Mouse (Mus musculus): ENCODE data around the gene Fgr.

DNA sequence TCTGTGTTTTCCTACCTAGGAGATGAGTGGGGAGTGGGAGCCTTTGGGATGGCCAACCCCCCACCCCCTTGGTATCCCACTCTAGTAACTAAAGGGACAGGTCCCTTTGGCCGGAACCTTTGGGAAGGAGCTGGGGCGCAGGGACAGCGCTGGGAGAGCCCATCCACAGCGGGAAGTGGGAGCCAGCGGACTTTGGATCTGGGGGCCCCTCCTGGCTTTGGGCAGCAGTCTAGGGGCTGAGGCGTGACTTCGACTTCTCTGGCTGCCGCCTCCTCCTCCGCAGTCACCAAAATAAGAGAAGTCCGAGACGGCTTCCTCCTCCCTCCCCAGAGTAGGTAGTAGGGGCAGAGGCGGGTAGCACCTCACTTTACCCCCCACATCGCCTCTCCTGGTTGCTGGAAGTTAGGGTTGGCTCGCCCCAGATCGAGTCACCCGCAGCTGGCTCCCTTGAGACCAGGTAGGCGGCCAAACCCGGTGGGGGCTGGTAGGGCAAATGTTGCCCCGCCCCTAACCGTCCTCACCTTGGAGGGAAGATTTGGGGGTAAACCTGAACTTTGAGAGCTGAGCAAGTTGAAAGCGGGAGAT, at the start of gene Fgr:
- TF ChIP-seq CTCF (IDR thresholded peaks at IDR 0.05; ENCODE audit: low read depth, low read length) (no peak), GATA1 (IDR thresholded peaks at IDR 0.05; ENCODE audit: borderline replicate concordance, low read length) (no peak), GATA2 (IDR thresholded peaks at IDR 0.05; ENCODE audit: borderline replicate concordance, low read depth, low read length) (no peak), POLR2AphosphoS5 (IDR thresholded peaks at IDR 0.05; ENCODE audit: insufficient replicate concordance, low read depth, low read length) (no peak)

All from G1E (cell line).